Comparison of ENCODE assay signal across 11 mouse cellular contexts in the genomic region with DNA sequence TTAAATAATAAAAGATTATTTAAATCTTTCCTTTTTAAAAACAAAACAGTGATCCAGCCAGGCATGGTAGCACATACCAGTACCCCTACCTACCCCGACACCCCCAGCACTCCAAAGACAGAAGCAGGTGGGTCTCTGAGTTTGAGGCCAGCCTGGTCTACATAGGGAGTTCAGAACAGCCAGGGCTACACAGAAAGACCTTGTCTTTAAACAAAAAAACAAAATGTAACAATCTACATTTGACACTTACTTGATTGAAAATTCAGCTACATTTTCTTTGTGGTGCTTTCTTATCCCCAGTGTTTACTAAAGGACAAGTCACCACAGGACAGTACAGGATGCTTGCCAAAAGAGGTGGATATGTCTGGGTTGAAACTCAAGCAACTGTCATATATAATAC. TPM values are rescaled to one million over a fixed set of nuclear protein-coding genes. Genes with fewer than 3 reads are reported as not detected.
DNase-seq lines count a peak whose midpoint lies in the region; ATAC-seq and TF ChIP-seq lines count a peak whose summit lies in the region.
"Had no signal": no experiment of that assay in that cellular context is flagged by ENCODE, and none has a peak within 500 bp of the region (broad histone marks: within the 10 kb centered on the region; RNA-seq: fewer than 3 reads in every experiment).

TSS of gene Gm49321 (plus strand) at position 301 of the 400 bp plus-strand sequence.

- H3K9me3 ChIP-seq in hindbrain, embryonic 10.5 days: no peaks in the 10 kb centered on the region
- H3K9me3 ChIP-seq in hindbrain, postnatal 0 days (ENCODE audit: low read length): no peaks in the 10 kb centered on the region
- H3K9me3 ChIP-seq in limb, embryonic 10.5 days (replicated peaks): no peaks in the 10 kb centered on the region

- H3K27ac ChIP-seq in hindbrain, embryonic 10.5 days: no peak within 1 kb of the TSS
- H3K27ac ChIP-seq in hindbrain, postnatal 0 days: no peak within 1 kb of the TSS
- H3K27ac ChIP-seq in limb, embryonic 10.5 days: no peak within 1 kb of the TSS

- no peak within 1 kb of the TSS for H3K4me2 ChIP-seq in hindbrain, postnatal 0 days (ENCODE audit: low read depth, low read length)

- H3K9ac ChIP-seq in hindbrain, postnatal 0 days (replicated peaks; ENCODE audit: low read length): no peak within 1 kb of the TSS

- DNase-seq in hindbrain, embryonic 10.5 days (ENCODE audit: low spot score): no peak
- no peak for DNase-seq in hindbrain, postnatal 0 days (ENCODE audit: low spot score)
- no peak for DNase-seq in thymus, postnatal 0 days (ENCODE audit: low spot score)
- no peak for DNase-seq in thymus, postnatal 10 days (ENCODE audit: low spot score in 2 of 2)
- DNase-seq in limb, embryonic 10.5 days (ENCODE audit: low spot score): no peak
- no peak for DNase-seq in spleen, adult 18-20 months
- DNase-seq in kidney, adult 9 months: no peak
- DNase-seq: kidney, postnatal 14 days; lung, postnatal 14 days had no signal

- H3K4me1 ChIP-seq in hindbrain, embryonic 10.5 days (replicated peaks): no peaks in the 10 kb centered on the region
- H3K4me1 ChIP-seq in hindbrain, postnatal 0 days (ENCODE audit: insufficient read depth, low read length): no peaks in the 10 kb centered on the region
- no peaks in the 10 kb centered on the region for H3K4me1 ChIP-seq in limb, embryonic 10.5 days

- no peaks in the 10 kb centered on the region for H3K27me3 ChIP-seq in hindbrain, embryonic 10.5 days (ENCODE audit: insufficient read depth, poor library complexity, severe bottlenecking)
- no peaks in the 10 kb centered on the region for H3K27me3 ChIP-seq in hindbrain, postnatal 0 days (ENCODE audit: insufficient read depth, low read length)
- no peaks in the 10 kb centered on the region for H3K27me3 ChIP-seq in limb, embryonic 10.5 days (ENCODE audit: low read depth, poor library complexity, severe bottlenecking)

- 96% methylated on average over 1 of the region's 1 CpGs for WGBS in hindbrain, embryonic 10.5 days
- 93% methylated on average over 1 of the region's 1 CpGs for WGBS in hindbrain, postnatal 0 days
- 97% methylated on average over 1 of the region's 1 CpGs for WGBS in limb, embryonic 10.5 days

- ATAC-seq in hindbrain, postnatal 0 days: no peak
- ATAC-seq in frontal cortex, adult (ENCODE audit: low TSS enrichment): no peak

- TF ChIP-seq CTCF in hindbrain, postnatal 0 days (IDR thresholded peaks at IDR 0.05; ENCODE audit: low read depth): no peak

- peaks cover 100% of the 10 kb centered on the region for H3K36me3 ChIP-seq in hindbrain, embryonic 10.5 days
- H3K36me3 ChIP-seq in hindbrain, postnatal 0 days (ENCODE audit: insufficient read depth, low read length): peaks cover 41% of the 10 kb centered on the region
- H3K36me3 ChIP-seq in limb, embryonic 10.5 days: peaks cover 99% of the 10 kb centered on the region

- no peak within 1 kb of the TSS for H3K4me3 ChIP-seq in hindbrain, embryonic 10.5 days
- H3K4me3 ChIP-seq in hindbrain, postnatal 0 days (ENCODE audit: low read length): no peak within 1 kb of the TSS
- H3K4me3 ChIP-seq in limb, embryonic 10.5 days: no peak within 1 kb of the TSS

RNA-seq across cellular contexts. Expression of gene Gm49321, which starts in this region (rescaled TPM):
- 14.2 and 16.3 TPM in 2 replicates for polyA plus RNA-seq in hindbrain, embryonic 10.5 days (2016; fragmentation: Nextera tagmentation; extraction: Ambion mirVana)
- not detected in 2 replicates for total RNA-seq in hindbrain, postnatal 0 days (2014; rRNA removed)
- 12.8 and 14.8 TPM in 2 replicates for polyA plus RNA-seq in hindbrain, postnatal 0 days (2015; fragmentation: Nextera tagmentation; extraction: Ambion mirVana)
- polyA plus RNA-seq in thymus, postnatal 0 days (2015; fragmentation: Nextera tagmentation; extraction: Ambion mirVana): 7.6 and 10.0 TPM in 2 replicates
- polyA plus RNA-seq in limb, embryonic 10.5 days (2016; fragmentation: Nextera tagmentation; extraction: Ambion mirVana): 13.3 and 14.4 TPM in 2 replicates
- polyA plus RNA-seq: gonadal fat pad, adult 2 months had no signal
